Comparison of ENCODE assay signal across 22 mouse cellular contexts in genomic region chr8:117309653-117310274, GRCm38 (mm10). TPM values are rescaled to one million over a fixed set of nuclear protein-coding genes. Genes with fewer than 3 reads are reported as not detected.
DNase-seq lines count a peak whose midpoint lies in the region; ATAC-seq lines count a peak whose summit lies in the region.
"Had no signal": no experiment of that assay in that cellular context is flagged by ENCODE, and none has a peak within 500 bp of the region (broad histone marks: within the 10 kb centered on the region; RNA-seq: fewer than 3 reads in every experiment).

No protein-coding gene starts in this region.

- peak; percentile 79 to 81 for DNase-seq in kidney, adult 8-10 months
- peak; percentile 45 for DNase-seq in kidney, postnatal 10 days
- peak; percentile 53 for DNase-seq in lung, postnatal 25 days (ENCODE audit: low spot score)
- no peak for DNase-seq in spleen, postnatal 10 days (ENCODE audit: low spot score in 2 of 2)
- DNase-seq: adrenal gland, adult 2 months; cerebellum, adult 8-10 months; heart, postnatal 14 days; midbrain, embryonic 14.5 days; spleen, adult 18-20 months; thymus, postnatal 14 days had no signal

- peaks cover 30% of the 10 kb centered on the region for H3K4me1 ChIP-seq in kidney, embryonic 14.5 days (ENCODE audit: control insufficient read depth, insufficient read depth, low read length)
- peaks cover 56% of the 10 kb centered on the region for H3K4me1 ChIP-seq in intestine, embryonic 16.5 days (ENCODE audit: control insufficient read depth, insufficient read depth, low read length)

- no peaks in the 10 kb centered on the region for H3K27me3 ChIP-seq in kidney, embryonic 14.5 days (ENCODE audit: control insufficient read depth, insufficient read depth, low read length)
- H3K27me3 ChIP-seq in intestine, embryonic 16.5 days (replicated peaks; ENCODE audit: control insufficient read depth, insufficient read depth, low read length): no peaks in the 10 kb centered on the region
- H3K27me3 ChIP-seq: embryonic facial prominence, embryonic 12.5 days; forebrain, embryonic 13.5 days; heart, embryonic 12.5 days; limb, embryonic 13.5 days; liver, embryonic 15.5 days; megakaryocyte, embryonic 14.5 days; stomach, embryonic 15.5 days had no signal

- H3K9me3 ChIP-seq in kidney, embryonic 14.5 days (ENCODE audit: control insufficient read depth, low read length): no peaks in the 10 kb centered on the region
- H3K9me3 ChIP-seq in intestine, embryonic 16.5 days (ENCODE audit: control insufficient read depth, low read length): no peaks in the 10 kb centered on the region
- H3K9me3 ChIP-seq: embryonic facial prominence, embryonic 12.5 days; forebrain, embryonic 13.5 days; heart, embryonic 12.5 days; limb, embryonic 13.5 days; liver, embryonic 15.5 days; megakaryocyte, embryonic 14.5 days; stomach, embryonic 15.5 days had no signal

- no peak overlapping the region for H3K9ac ChIP-seq in kidney, embryonic 14.5 days (ENCODE audit: low read depth, low read length)
- H3K9ac ChIP-seq in intestine, embryonic 16.5 days (ENCODE audit: low read depth, low read length): 0 out of 2 replicates have a peak overlapping the region, but pooled peaks have one; percentile 21
- H3K9ac ChIP-seq: embryonic facial prominence, embryonic 12.5 days; forebrain, embryonic 13.5 days; heart, embryonic 12.5 days; hindbrain, embryonic 14.5 days; limb, embryonic 13.5 days; liver, embryonic 15.5 days; stomach, embryonic 15.5 days had no signal

- H3K27ac ChIP-seq in kidney, embryonic 14.5 days (ENCODE audit: low read depth, low read length): no peak overlapping the region
- peak overlapping the region; percentile 65 for H3K27ac ChIP-seq in intestine, embryonic 16.5 days (ENCODE audit: low read length)
- H3K27ac ChIP-seq: embryonic facial prominence, embryonic 12.5 days; forebrain, embryonic 13.5 days; hindbrain, embryonic 14.5 days; limb, embryonic 13.5 days; liver, embryonic 15.5 days had no signal

- WGBS in kidney, embryonic 14.5 days: 89% methylated on average over 12 of the region's 12 CpGs
- WGBS in intestine, embryonic 16.5 days: 71% methylated on average over 12 of the region's 12 CpGs

- no peak for ATAC-seq in kidney, embryonic 14.5 days (ENCODE audit: low FRiP score, low TSS enrichment)
- ATAC-seq in intestine, embryonic 16.5 days: no peak
- ATAC-seq in megakaryocyte, adult 5-6 weeks (ENCODE audit: poor library complexity, severe bottlenecking): no peak
- ATAC-seq: forebrain, embryonic 13.5 days had no signal

- H3K4me2 ChIP-seq in kidney, embryonic 14.5 days (replicated peaks; ENCODE audit: low read depth, low read length): no peak overlapping the region
- no peak overlapping the region for H3K4me2 ChIP-seq in intestine, embryonic 16.5 days (ENCODE audit: low read depth, low read length)
- H3K4me2 ChIP-seq: embryonic facial prominence, embryonic 12.5 days; forebrain, embryonic 13.5 days; heart, embryonic 12.5 days; hindbrain, embryonic 14.5 days; limb, embryonic 13.5 days; liver, embryonic 15.5 days; stomach, embryonic 15.5 days had no signal

- H3K4me3 ChIP-seq in kidney, embryonic 14.5 days (ENCODE audit: low read length): no peak overlapping the region
- H3K4me3 ChIP-seq in intestine, embryonic 16.5 days (ENCODE audit: low read length): no peak overlapping the region
- H3K4me3 ChIP-seq: embryonic facial prominence, embryonic 12.5 days; erythroblast, embryonic 14.5 days; forebrain, embryonic 13.5 days; heart, embryonic 12.5 days; limb, embryonic 13.5 days; liver, embryonic 15.5 days; megakaryocyte, embryonic 14.5 days; stomach, embryonic 15.5 days had no signal

- H3K36me3 ChIP-seq in kidney, embryonic 14.5 days (ENCODE audit: control insufficient read depth, insufficient read depth, low read length): no peaks in the 10 kb centered on the region
- no peaks in the 10 kb centered on the region for H3K36me3 ChIP-seq in intestine, embryonic 16.5 days (ENCODE audit: control insufficient read depth, insufficient read depth, low read length)
- H3K36me3 ChIP-seq: embryonic facial prominence, embryonic 12.5 days; heart, embryonic 12.5 days; stomach, embryonic 15.5 days had no signal

RNA-seq across cellular contexts. Expression of gene Cmip, which starts 52.9 kb away (rescaled TPM):
- 22.9 and 23.7 TPM in 2 replicates for polyA plus RNA-seq in kidney, embryonic 14.5 days (2014; fragmentation: Nextera tagmentation; extraction: Ambion mirVana)
- polyA plus RNA-seq in intestine, embryonic 16.5 days (2015; fragmentation: Nextera tagmentation; extraction: Ambion mirVana): 16.7 and 16.8 TPM in 2 replicates
- 58.4 and 60.3 TPM in 2 replicates for total RNA-seq in megakaryocyte, adult 5-6 weeks (2015)
- 22.7 and 26.5 TPM in 2 replicates for total RNA-seq in megakaryocyte, adult 5-6 weeks (2017)

Comparison
In these comparisons a context has a peak if more than half of its experiments do, and no peak if none do; other contexts are left out.
1. DNase-seq: peak in kidney, adult 8-10 months (2 of 2), kidney, postnatal 10 days (single experiment) and lung, postnatal 25 days (single experiment); none in spleen, postnatal 10 days (0 of 2).